Mouse (Mus musculus) right cerebral cortex, postnatal 14 days (tissue): ENCODE results near the gene Hydin.
"Not testable (repeated sequence)": the region's sequence is repeated elsewhere in the genome, so short reads cannot be mapped to it uniquely, and the experiment has no call there.

Source experiments
- DNase-seq: peaks from one replicate; pipeline ENCODE4 v3.0.0; 2022

The Hydin gene

DNA sequence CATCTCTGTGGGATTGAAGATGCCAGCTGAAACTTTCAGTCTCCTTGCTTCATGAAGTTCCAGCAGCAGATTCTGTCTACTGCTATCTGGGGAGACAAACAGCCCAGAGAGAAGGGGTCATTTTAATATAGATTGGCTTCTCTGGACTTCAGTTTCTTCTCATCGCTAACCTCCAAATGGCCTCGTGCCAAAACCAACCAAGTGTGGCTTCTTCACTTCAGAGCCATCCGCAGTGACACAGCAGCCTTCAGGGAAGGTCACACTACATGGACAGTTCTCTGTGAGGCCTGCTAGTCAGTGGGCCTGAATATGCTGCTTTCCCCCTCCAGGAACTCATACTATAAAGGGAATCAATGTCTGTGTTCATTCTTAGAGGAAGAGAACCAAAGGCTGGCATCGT lies 187.7 kb downstream of the Hydin start:
- DNase-seq = no peak

DNA sequence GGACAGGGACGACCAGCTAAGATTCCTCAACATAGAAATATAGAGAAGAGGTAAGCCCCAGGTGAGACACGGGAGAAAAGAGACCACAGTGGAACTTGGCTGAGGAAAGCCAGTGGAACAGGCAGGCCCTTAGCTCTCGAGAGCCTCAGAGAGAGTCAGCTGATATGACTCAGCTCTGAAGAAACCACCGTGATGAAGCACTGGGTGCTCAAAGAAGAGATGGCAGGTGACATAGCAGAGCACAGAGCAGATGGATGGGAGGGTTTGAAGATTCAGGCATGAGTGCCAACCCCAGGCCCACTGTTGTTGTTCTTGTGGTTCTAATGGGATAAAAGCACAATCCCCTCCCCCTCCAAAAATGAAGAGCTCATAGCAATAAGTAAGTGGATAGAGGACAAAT lies 190.6 kb downstream of the Hydin start:
- no peak for DNase-seq

DNA sequence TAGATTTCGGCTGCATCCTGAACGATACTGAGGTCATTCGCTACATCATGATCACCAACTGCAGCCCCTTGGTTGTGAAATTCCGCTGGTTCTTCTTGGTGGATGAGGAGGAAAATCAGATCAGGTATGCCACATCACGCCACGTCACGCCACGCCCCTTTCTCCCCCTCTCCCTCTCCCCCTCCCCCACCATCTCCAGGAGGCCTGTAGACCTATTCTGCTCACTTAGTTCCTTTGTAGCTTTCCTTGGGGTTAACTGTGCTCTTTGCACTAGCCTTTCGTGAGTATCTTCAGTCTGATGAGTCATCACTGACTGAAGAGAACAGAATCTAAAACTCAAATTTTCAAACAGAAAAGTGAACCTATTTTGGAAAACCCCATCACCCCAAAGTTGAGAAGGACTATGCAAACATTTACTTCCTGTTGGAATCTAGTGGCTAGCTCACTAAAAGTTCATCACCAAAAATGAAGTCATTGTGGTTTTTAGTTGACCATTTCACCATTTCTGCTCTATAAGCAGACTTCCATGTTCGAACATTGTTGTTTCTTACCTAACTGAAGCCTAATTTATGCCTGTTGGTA lies 195.9 kb downstream of the Hydin start:
- no peak for DNase-seq

GRCm38 (mm10) chr8:110463773-110464460 lies 197.1 kb downstream of the Hydin start:
- DNase-seq = no peak

GRCm38 (mm10) chr8:110465606-110466005 lies 198.8 kb downstream of the Hydin start:
- peak; percentile 13 for DNase-seq

DNA sequence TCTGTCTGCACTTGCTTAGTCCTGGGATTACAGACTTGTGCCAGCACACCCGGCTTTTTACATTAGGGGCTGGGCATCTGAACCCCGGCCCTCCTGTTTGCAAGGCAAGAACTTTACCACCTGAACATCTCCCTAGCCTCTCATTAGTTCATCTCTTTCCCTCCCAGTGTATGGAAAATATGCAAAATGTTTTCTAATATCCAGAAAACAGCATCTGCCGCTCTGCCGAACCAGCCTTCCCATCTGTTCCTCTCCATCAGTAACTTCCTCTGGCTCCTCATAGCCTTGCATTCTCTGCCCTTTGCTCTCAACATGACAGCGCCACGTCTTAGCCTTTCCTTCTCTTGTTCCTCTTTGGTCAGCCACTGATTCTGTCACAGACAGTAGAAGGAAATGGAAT lies 210.5 kb downstream of the Hydin start:
- DNase-seq = no peak

- DNase-seq = peak; percentile 53
These were observed 211.8 kb downstream of the Hydin start for GRCm38 (mm10) chr8:110478576-110478975.

DNA sequence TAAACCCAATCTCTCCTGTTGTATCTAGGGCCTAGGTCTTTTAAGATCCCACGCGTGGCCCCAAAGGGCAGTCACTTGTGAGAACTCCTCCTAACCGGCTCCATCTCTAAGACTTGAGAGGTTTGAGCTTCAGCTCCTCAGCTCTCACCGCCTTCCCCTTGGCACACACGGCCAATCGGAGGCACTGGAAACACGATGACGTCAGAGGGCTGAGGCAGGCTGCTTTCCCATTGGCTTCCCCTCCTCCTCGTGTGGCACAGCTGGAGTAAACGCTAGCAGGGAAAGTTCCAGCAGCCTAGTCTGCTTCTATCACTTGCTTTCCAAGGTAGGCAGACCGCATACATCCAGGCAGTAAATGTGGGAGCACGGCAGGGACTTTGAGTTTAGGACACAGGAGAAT lies 212.6 kb downstream of the Hydin start:
- no peak for DNase-seq

- no peak for DNase-seq
These were observed 215.5 kb downstream of the Hydin start for GRCm38 (mm10) chr8:110482275-110482674.

DNA sequence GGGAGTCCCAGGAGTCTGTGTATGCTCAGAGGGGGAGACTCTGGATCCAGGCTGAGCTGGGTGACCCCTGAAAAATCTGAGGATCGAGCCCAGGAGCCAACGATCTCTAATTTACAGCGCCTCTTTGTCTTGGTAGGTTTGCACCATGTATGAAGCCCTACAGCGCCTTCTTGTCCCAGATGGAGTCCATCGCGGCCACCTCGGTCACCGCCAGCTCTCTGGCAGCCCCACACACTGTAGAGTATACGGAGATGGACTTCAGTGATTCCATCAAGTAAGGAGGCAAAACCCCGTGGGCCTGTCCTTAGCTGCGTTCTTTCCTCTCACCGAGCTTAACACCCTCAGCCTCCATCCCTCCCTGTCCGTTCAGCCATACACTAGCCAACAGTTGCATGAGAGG lies 218.5 kb downstream of the Hydin start:
- DNase-seq = no peak

- no peak for DNase-seq
These were observed 219.2 kb downstream of the Hydin start for GRCm38 (mm10) chr8:110486020-110486419.

DNA sequence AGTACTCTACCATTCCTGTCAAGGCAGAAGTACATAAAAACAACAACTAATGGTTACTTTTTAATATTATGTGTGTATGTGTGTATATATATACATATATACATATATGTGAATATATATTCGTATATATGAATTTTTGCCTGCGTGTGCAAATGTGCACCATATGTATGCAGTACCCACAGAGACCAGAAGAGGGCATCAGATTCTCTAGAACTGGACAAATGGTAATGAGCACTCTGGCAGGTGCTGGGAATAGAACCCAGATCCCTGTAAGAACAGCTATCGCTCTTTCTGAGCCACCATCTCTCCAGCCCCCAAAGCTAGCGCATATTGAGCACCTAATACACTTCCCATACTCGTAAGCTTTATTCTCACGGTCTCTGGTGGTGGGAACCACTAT lies 220.9 kb downstream of the Hydin start:
- DNase-seq = no peak

DNA sequence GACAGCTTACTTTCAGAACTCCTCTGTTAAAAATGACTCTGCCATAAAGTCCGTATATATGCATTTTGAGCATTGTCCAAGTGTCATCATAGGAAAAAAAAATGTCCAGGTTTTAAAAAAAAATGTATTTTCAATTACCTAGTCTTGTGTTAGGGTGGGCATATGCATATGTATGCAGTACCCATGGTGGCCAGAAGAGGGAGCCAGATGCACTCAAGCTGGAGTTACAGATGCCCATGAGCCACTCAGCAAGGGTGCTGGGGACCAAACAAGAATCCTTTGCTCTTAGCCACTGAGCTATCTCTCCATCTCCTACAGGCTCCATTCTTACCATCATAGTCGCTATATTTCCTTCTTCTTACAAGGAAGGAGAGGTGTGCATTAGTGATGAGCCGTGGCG lies 222.6 kb downstream of the Hydin start:
- no peak for DNase-seq

- no peak for DNase-seq
These were observed 224.3 kb downstream of the Hydin start for GRCm38 (mm10) chr8:110491118-110491517.

DNA sequence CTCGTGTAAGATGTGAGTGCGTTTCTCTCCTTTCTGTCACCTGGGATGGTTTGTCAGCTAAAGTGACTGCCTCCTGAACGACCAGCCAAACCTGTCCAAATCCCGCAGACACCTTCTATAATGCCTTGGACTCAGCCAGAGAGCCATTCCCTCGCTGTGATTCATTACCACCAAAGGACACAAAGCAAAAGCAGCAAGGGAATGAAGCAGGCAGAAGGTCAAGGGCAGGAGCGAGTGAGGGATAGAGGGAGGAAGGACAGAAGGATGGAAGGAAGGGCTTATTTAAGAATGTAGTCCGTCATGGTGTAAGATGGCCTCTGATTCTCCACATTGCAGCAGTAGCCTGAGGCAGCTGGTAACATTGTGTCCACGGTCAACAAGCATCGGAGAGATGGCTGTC lies 229.5 kb downstream of the Hydin start:
- DNase-seq = no peak

DNA sequence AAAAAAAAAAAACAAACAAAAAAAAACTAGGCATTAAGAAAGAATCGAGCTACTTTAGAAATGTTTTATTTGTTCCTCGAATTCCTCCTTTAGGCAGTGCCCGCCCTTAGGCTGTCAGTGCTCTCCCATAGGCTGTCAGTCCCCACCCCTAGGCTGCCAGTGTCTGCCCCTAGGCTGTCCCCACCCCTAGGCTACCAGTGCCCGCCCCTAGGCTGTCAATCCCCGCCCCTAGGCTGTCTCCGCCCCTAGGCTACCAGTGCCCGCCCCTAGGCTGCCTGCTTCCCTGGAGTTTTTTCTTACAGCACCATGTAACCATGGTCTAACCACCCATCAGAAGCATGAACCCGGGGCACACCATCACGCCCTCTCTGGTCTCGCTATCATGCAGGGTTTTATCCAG lies 233.5 kb downstream of the Hydin start:
- DNase-seq = no peak

- no peak for DNase-seq
These were observed 233.9 kb downstream of the Hydin start for GRCm38 (mm10) chr8:110500661-110501060.

- no peak for DNase-seq
These were observed 234.6 kb downstream of the Hydin start for GRCm38 (mm10) chr8:110501330-110501729.

- DNase-seq = no peak
These were observed 236.1 kb downstream of the Hydin start for GRCm38 (mm10) chr8:110502880-110503279.

DNA sequence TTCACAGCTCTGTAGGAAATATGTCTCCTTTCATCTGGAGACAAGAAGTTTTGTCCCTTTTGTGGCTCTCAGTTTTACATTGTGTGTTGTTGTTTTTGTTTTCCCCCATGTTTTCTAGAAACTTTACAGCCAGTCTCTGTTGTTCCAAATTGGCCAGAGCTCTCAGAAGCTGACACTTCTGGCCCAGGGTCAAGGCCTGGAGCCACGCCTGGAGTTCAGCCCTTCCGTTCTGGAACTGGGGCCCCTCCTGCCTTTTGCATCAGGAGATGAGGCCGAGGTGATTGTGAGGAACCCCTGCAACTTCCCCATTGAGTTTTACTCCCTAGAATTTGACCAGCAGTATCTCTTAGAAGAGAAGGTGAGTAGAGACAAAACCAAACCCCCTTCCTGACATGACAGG lies 242.0 kb downstream of the Hydin start:
- DNase-seq = no peak

GRCm38 (mm10) chr8:110519790-110520189 lies 253.0 kb downstream of the Hydin start:
- DNase-seq = no peak

- no peak for DNase-seq
These were observed 255.1 kb downstream of the Hydin start for GRCm38 (mm10) chr8:110521851-110522250.

- DNase-seq = not testable (repeated sequence)
These were observed 255.7 kb downstream of the Hydin start for GRCm38 (mm10) chr8:110522495-110522894.

- DNase-seq = no peak
These were observed 256.2 kb downstream of the Hydin start for GRCm38 (mm10) chr8:110522985-110523384.

GRCm38 (mm10) chr8:110525229-110525628 lies 258.5 kb downstream of the Hydin start:
- DNase-seq = no peak
